Mouse (Mus musculus): ENCODE results near the gene Opcml.

DNA sequence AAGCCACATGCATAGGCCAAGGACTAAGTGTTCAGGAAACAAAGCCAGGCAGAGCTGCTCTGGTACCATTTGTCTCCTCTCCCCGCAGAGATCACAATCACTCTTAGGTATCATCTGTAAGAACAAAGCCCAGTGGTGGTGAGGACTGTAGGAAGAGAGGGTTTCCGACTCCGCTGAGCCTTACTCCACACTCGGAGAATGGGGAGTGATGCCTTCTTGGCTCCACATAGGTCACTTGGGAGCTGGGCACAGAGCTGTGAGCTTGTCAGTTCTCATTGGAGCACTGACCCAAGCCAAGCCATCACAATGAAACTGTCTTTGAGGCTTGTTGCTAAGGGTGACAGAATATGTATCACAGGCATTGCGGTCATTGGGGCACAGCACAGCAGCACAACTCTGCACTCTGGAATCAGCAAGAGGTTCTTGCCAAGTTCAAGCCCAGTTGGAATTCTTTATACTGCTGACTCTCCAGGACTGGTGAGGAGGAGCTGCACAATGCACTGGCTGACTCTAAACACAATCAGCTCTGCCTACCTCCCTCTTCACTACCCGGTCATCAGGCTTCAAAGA lies 517.0 kb downstream of the Opcml start:
- TF ChIP-seq SRF (IDR thresholded peaks at IDR 0.05; ENCODE audit: control insufficient read depth, insufficient read length, low read depth) (no peak), POLR2A (IDR thresholded peaks at IDR 0.05; ENCODE audit: insufficient read length, low read depth) (no peak), USF1 (IDR thresholded peaks at IDR 0.05; ENCODE audit: low read depth) (no peak), MYOD1 (IDR thresholded peaks at IDR 0.05; ENCODE audit: control insufficient read depth in 1 of 3, insufficient read length in 2 of 3, low read depth in 2 of 3) (no peak), POLR2AphosphoS2 (IDR thresholded peaks at IDR 0.05; ENCODE audit: insufficient read length, low read depth) (no peak), MAX (IDR thresholded peaks at IDR 0.05; ENCODE audit: low read depth) (no peak), CEBPB (IDR thresholded peaks at IDR 0.05; ENCODE audit: insufficient read depth, poor library complexity, severe bottlenecking) (no peak), TCF12 (IDR thresholded peaks at IDR 0.05; ENCODE audit: insufficient read depth, poor library complexity, severe bottlenecking) (no peak), E2F4 (IDR thresholded peaks at IDR 0.05; ENCODE audit: insufficient read depth) (no peak), TCF3 (IDR thresholded peaks at IDR 0.05; ENCODE audit: insufficient read length, low read depth) (no peak), MYOG (IDR thresholded peaks at IDR 0.05; ENCODE audit: control insufficient read depth in 1 of 3, insufficient read depth in 1 of 3, insufficient read length in 2 of 3, low read depth in 2 of 3) (no peak)
